8 mouse cellular contexts compared by ENCODE assay signal in genomic region chr10:34297299-34297979, GRCm38 (mm10). TPM values are rescaled to one million over a fixed set of nuclear protein-coding genes. Genes with fewer than 3 reads are reported as not detected.
DNase-seq lines count a peak whose midpoint lies in the region; ATAC-seq and TF ChIP-seq lines count a peak whose summit lies in the region.

Gene Tspyl4 (plus strand): TSS chr10:34297442.

- H3K4me1 ChIP-seq in heart, embryonic 10.5 days = peaks cover 38% of the 10 kb centered on the region
- peaks cover 10% of the 10 kb centered on the region; the same call in 1 of the 2 replicates for H3K4me1 ChIP-seq in kidney, embryonic 14.5 days (ENCODE audit: control insufficient read depth, insufficient read depth, low read length)
- H3K4me1 ChIP-seq in limb, embryonic 14.5 days (ENCODE audit: control insufficient read depth, insufficient read depth, low read length) = peaks cover 22% of the 10 kb centered on the region
- H3K4me1 ChIP-seq in midbrain, embryonic 16.5 days (ENCODE audit: control insufficient read depth, insufficient read depth, low read length) = peaks cover 32% of the 10 kb centered on the region
- peaks cover 12% of the 10 kb centered on the region; the same call in 1 of the 2 replicates for H3K4me1 ChIP-seq in spleen, adult 2 months (ENCODE audit: control insufficient read depth, insufficient read depth, insufficient read length)

- peak within 1 kb of the TSS; percentile 64 for H3K9ac ChIP-seq in kidney, embryonic 14.5 days (ENCODE audit: low read depth, low read length)
- peak within 1 kb of the TSS; percentile 73 for H3K9ac ChIP-seq in limb, embryonic 14.5 days (ENCODE audit: low read depth, low read length, severe bottlenecking)
- peak within 1 kb of the TSS; percentile 97 for H3K9ac ChIP-seq in midbrain, embryonic 16.5 days (ENCODE audit: low read depth, low read length)

- H3K9me3 ChIP-seq in heart, embryonic 10.5 days = no peaks in the 10 kb centered on the region
- H3K9me3 ChIP-seq in kidney, embryonic 14.5 days (ENCODE audit: control insufficient read depth, low read length) = no peaks in the 10 kb centered on the region
- H3K9me3 ChIP-seq in limb, embryonic 14.5 days (ENCODE audit: control insufficient read depth, low read length) = no peaks in the 10 kb centered on the region
- H3K9me3 ChIP-seq in midbrain, embryonic 16.5 days (replicated peaks; ENCODE audit: control insufficient read depth, low read length, poor library complexity, severe bottlenecking) = no peaks in the 10 kb centered on the region

- peak within 1 kb of the TSS; percentile 96 for H3K4me2 ChIP-seq in kidney, embryonic 14.5 days (replicated peaks; ENCODE audit: low read depth, low read length)
- peak within 1 kb of the TSS; percentile 84 for H3K4me2 ChIP-seq in limb, embryonic 14.5 days (replicated peaks; ENCODE audit: low read depth, low read length, severe bottlenecking)
- H3K4me2 ChIP-seq in midbrain, embryonic 16.5 days (ENCODE audit: low read length) = peak within 1 kb of the TSS; percentile 97

- H3K4me3 ChIP-seq in heart, embryonic 10.5 days = peak within 1 kb of the TSS; percentile 80
- peak within 1 kb of the TSS; percentile 75 for H3K4me3 ChIP-seq in kidney, embryonic 14.5 days (ENCODE audit: low read length)
- H3K4me3 ChIP-seq in limb, embryonic 14.5 days (replicated peaks; ENCODE audit: low read length) = peak within 1 kb of the TSS; percentile 76
- peak within 1 kb of the TSS; percentile 68 for H3K4me3 ChIP-seq in midbrain, embryonic 16.5 days (ENCODE audit: low read depth, low read length)
- H3K4me3 ChIP-seq in spleen, adult 2 months (ENCODE audit: extremely low read depth, insufficient read depth, insufficient read length) = peak within 1 kb of the TSS; percentile 74

- DNase-seq in B cell, adult 2 months = peak; percentile 93 to 94
- DNase-seq in brain, embryonic 14.5 days (ENCODE audit: low read depth) = peak; percentile 99
- DNase-seq in heart, embryonic 10.5 days (ENCODE audit: low spot score) = peak; percentile 96
- peak; percentile 98 for DNase-seq in limb, embryonic 14.5 days (ENCODE audit: low spot score)
- DNase-seq in spleen, adult 2 months (ENCODE audit: low read depth in 1 of 2, low spot score in 2 of 2) = peak; percentile 93

- no peaks in the 10 kb centered on the region for H3K27me3 ChIP-seq in heart, embryonic 10.5 days (ENCODE audit: insufficient read depth, poor library complexity, severe bottlenecking)
- no peaks in the 10 kb centered on the region for H3K27me3 ChIP-seq in kidney, embryonic 14.5 days (ENCODE audit: control insufficient read depth, insufficient read depth, low read length)
- H3K27me3 ChIP-seq in limb, embryonic 14.5 days (ENCODE audit: control insufficient read depth, insufficient read depth, low read length) = no peaks in the 10 kb centered on the region
- no peaks in the 10 kb centered on the region for H3K27me3 ChIP-seq in midbrain, embryonic 16.5 days (ENCODE audit: control insufficient read depth, insufficient read depth, low read depth, low read length)
- H3K27me3 ChIP-seq in spleen, adult 2 months (ENCODE audit: control insufficient read depth, insufficient read depth, low read length) = no peaks in the 10 kb centered on the region

- ATAC-seq in erythroblast, adult 5-6 weeks (replicated peaks; ENCODE audit: low FRiP score, poor library complexity, severe bottlenecking) = peak; percentile 99
- peak; percentile 98 for ATAC-seq in kidney, embryonic 14.5 days (ENCODE audit: low FRiP score, low TSS enrichment)
- peak; percentile 97 for ATAC-seq in limb, embryonic 14.5 days (ENCODE audit: low FRiP score, low read depth)
- ATAC-seq in midbrain, embryonic 16.5 days = peak; percentile 98

- peak within 1 kb of the TSS; percentile 84 for H3K27ac ChIP-seq in heart, embryonic 10.5 days
- peak within 1 kb of the TSS; percentile 47; the same call in 1 of the 2 replicates for H3K27ac ChIP-seq in kidney, embryonic 14.5 days (ENCODE audit: low read depth, low read length)
- peak within 1 kb of the TSS; percentile 87 for H3K27ac ChIP-seq in limb, embryonic 14.5 days (replicated peaks; ENCODE audit: low read depth, low read length)
- H3K27ac ChIP-seq in midbrain, embryonic 16.5 days (ENCODE audit: low read length) = peak within 1 kb of the TSS; percentile 98
- H3K27ac ChIP-seq in spleen, adult 2 months (ENCODE audit: insufficient read depth, low read length) = peak within 1 kb of the TSS; percentile 59

- H3K36me3 ChIP-seq in heart, embryonic 10.5 days = no peaks in the 10 kb centered on the region
- no peaks in the 10 kb centered on the region for H3K36me3 ChIP-seq in kidney, embryonic 14.5 days (ENCODE audit: control insufficient read depth, insufficient read depth, low read length)
- 0 out of 2 replicates have a peak, but pooled peaks cover 3% of the 10 kb centered on the region for H3K36me3 ChIP-seq in limb, embryonic 14.5 days (ENCODE audit: control insufficient read depth, insufficient read depth, low read length)
- no peaks in the 10 kb centered on the region for H3K36me3 ChIP-seq in midbrain, embryonic 16.5 days (ENCODE audit: control insufficient read depth, insufficient read depth, low read length)
- H3K36me3 ChIP-seq in spleen, adult 2 months (ENCODE audit: control insufficient read depth, insufficient read depth, low read length) = peaks cover 2% of the 10 kb centered on the region; the same call in 1 of the 2 replicates

- WGBS in heart, embryonic 10.5 days = under 1% methylated on average over 38 of the region's 38 CpGs
- under 1% methylated on average over 38 of the region's 38 CpGs for WGBS in kidney, embryonic 14.5 days
- under 1% methylated on average over 38 of the region's 38 CpGs for WGBS in limb, embryonic 14.5 days
- under 1% methylated on average over 38 of the region's 38 CpGs for WGBS in midbrain, embryonic 16.5 days
- 1% methylated on average over 38 of the region's 38 CpGs for WGBS in spleen, adult 2 months

- peak; percentile 87; the same call in 1 of the 2 replicates for TF ChIP-seq POLR2A in brain, embryonic 14.5 days (IDR thresholded peaks at IDR 0.05; ENCODE audit: borderline replicate concordance, extremely low read depth, insufficient read depth, insufficient read length, poor library complexity, severe bottlenecking)
- peak; percentile 49; the same call in 1 of the 2 replicates for TF ChIP-seq POLR2A in limb, embryonic 14.5 days (IDR thresholded peaks at IDR 0.05; ENCODE audit: borderline replicate concordance, extremely low read depth, insufficient read depth, insufficient read length)
- TF ChIP-seq POLR2A in spleen, adult 2 months (IDR thresholded peaks at IDR 0.05; ENCODE audit: low read depth, low read length) = no peak; the same call in 1 of the 2 replicates

- no peak for TF ChIP-seq CTCF in brain, embryonic 14.5 days (IDR thresholded peaks at IDR 0.05; ENCODE audit: borderline replicate concordance, extremely low read depth, insufficient read depth, insufficient read length)
- TF ChIP-seq CTCF in spleen, adult 2 months (IDR thresholded peaks at IDR 0.05; ENCODE audit: extremely low read depth, insufficient read depth, insufficient read length, insufficient replicate concordance) = no peak

RNA-seq across cellular contexts. Expression of gene Tspyl4, which starts in this region (rescaled TPM):
- 140 and 191 TPM in 2 replicates for polyA plus RNA-seq in brain, embryonic 14.5 days (2012; rRNA removed)
- total RNA-seq in erythroblast, adult 5-6 weeks (2015; ENCODE audit: low replicate concordance) = 4.2 TPM in 1 of 2 replicates, not detected in the other
- total RNA-seq in erythroblast, adult 5-6 weeks (2017; ENCODE audit: low replicate concordance) = 1.1 and 1.5 TPM in 2 replicates
- 20.7 and 21.7 TPM in 2 replicates for polyA plus RNA-seq in heart, embryonic 10.5 days (2016; fragmentation: Nextera tagmentation; extraction: Ambion mirVana)
- polyA plus RNA-seq in kidney, embryonic 14.5 days (2014; fragmentation: Nextera tagmentation; extraction: Ambion mirVana) = 4.7 and 7.3 TPM in 2 replicates
- 13.4 and 13.8 TPM in 2 replicates for polyA plus RNA-seq in limb, embryonic 14.5 days (2012; rRNA removed)
- 7.5 and 11.6 TPM in 2 replicates for polyA plus RNA-seq in limb, embryonic 14.5 days (2014; fragmentation: Nextera tagmentation; extraction: Ambion mirVana)
- polyA plus RNA-seq in midbrain, embryonic 16.5 days (2015; fragmentation: Nextera tagmentation; extraction: Ambion mirVana) = 406 and 423 TPM in 2 replicates
- polyA plus RNA-seq in spleen, adult 2 months (2012; rRNA removed) = 4.0 TPM in 2 replicates

Comparison
In these comparisons a context has a peak if more than half of its experiments do, and no peak if none do; other contexts are left out.
1. Peak in every context shown above with its lines: DNase-seq, ATAC-seq, H3K4me3 ChIP-seq and H3K27ac ChIP-seq.
2. H3K27ac ChIP-seq: peak in every context shown above with its lines; median percentile 98 in midbrain, embryonic 16.5 days; 87 in limb, embryonic 14.5 days; 84 in heart, embryonic 10.5 days; 59 in spleen, adult 2 months; 47 in kidney, embryonic 14.5 days.